Mouse (Mus musculus): ENCODE data around the gene Ddit4.
"Not testable (repeated sequence)": the region's sequence is repeated elsewhere in the genome, so short reads cannot be mapped to it uniquely, and the experiment has no call there.

Gene Ddit4

DNA sequence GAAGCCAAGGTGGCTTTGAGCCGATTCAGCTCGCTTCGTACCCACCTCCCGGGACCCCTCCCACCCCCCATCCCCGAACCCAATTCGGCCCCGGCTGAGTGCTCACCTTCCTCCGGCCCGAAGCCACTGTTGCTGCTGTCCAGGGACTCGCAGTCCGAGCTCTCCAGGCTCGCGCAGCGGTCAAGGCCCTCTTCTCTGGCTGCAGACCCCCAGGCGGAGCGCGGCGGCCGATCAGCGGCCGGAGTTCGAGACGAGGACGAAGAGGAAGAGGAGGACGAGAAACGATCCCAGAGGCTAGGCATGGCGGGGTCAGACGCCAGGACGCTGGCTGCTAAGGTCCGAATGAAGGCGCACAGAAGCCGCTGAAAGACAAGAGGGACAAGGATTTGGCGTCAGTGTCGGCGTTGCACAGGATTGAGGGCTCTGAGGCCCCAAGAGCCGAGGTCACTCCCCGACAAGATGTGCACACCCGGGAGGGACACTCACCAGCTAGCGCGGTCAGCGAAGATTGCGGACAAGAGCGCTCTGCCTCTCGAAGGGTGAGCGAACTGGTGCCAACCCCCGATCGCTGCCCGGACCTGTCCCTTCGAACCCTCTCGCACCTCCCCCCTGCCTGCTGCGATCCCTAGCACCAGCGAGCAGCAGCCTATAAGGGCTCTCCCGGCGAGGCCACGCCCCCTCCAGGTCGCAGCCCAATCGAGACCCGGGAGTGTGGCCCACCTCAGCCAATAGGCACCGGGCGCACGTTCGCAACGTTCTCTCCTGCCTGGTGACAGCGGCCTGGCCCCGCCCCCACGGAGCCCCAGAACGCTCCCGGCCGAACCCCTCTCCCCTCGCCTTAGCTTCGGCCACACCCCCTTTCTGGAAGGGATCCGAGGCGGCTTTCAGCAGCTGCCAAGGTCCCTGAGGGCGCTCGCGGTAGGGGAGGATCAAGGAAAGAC lies at the start of gene Ddit4:
Gene Ddit4, minus strand, starts transcription at position 624 of the 941 bp plus-strand sequence.
- peak; percentile 98 for DNase-seq (ENCODE audit: low spot score)

DNA sequence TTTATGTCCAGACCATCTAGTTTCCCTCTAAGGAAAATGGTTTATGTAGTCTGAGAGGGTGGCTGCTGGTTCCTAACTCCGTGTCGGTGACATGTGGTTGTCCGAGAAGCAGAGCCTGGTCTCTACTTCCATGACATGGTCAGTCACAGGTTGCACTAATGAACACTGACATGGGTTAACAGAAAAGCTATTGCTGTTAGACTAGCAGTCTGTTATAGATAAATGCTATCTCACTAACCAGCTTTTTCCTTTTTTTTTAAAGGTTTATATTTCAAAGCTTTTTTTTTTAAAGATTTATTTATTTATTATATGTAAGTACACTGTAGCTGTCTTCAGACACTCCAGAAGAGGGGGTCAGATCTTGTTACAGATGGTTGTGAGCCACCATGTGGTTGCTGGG lies 47.4 kb upstream of the Ddit4 start:
- DNase-seq (ENCODE audit: low spot score), result no peak

DNA sequence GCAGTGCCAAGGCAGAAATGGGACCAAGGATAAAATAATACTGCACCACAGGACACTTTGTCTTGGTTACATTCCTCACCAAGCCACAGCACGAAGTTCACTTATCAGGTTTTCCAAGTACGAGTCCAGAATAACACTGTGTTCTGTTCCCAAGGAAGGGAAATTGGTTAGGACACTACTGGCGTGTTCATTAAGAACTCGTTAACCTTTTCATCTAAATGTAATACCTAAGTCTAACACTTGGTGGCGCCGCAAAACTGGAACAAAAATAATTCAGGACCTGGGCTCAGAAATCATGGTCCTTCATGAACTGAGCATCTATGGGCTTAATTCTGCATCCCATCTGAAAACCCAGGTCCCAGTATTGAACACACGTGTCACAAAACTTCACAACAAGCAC lies 46.0 kb upstream of the Ddit4 start:
- DNase-seq (ENCODE audit: low spot score), result peak; percentile 56

DNA sequence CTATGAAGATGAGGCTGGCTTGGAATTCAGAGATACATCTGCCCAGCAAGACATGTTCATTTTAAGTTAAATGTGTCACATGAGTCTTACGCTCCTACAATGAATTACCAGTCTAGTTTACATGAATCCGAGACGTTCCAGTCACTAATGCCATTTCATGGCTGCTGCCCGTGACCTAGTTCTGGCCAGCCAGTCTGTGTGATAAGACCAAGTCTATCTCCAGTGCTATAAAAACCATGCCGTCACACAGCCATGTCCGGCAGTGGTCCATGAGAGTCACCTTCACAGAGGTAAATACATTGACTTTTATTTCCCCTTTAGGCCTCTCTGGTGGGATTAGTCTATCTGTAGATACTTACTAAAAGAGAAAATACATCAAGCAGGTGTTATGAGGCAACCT lies 44.3 kb upstream of the Ddit4 start:
- no peak for DNase-seq (ENCODE audit: low spot score)

GRCm38 (mm10) chr10:59993813-59994212 lies 42.2 kb upstream of the Ddit4 start:
- not testable (repeated sequence) for DNase-seq (ENCODE audit: low spot score)

DNA sequence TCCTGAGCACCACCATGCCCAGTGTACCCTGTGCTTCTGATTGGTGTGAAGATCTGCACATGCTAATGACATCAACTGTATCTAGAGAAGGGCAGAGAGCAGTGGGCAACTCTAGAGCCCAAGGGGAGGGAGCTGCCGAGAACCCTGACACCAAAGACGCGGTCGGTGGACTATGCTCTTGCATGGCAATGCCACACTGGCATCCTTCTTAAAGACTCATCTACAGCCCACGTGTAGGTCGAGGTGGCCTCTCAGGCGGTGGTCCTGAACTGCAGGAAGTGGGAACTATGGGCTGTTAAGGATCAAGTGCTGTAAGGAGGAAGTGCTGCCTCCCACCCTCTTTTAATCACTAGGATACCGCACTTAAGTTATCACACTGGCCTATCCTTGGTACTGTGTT lies 40.4 kb upstream of the Ddit4 start:
- no peak for DNase-seq (ENCODE audit: low spot score)

GRCm38 (mm10) chr10:59991262-59991880 lies 39.7 kb upstream of the Ddit4 start:
- DNase-seq (ENCODE audit: low spot score), result no peak

DNA sequence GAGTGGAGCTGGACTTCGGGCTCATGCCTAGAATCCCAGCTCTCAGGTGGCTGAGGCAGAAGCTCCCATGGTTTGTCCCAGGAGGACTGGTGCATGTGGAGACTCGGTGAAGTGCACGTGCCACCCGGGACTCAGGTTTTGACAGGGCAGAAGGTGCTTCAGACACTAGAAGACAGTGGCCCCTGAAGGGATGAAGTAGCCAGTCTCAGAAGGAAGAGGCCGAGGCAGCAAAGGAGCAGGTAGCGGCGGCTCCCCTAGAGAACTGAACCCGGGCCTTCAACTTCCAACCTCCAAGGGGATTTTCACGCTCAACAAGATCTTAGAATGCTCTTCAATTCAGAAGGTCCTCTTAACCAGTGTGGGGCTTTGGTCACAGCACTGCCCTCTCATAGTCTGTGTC lies 38.8 kb upstream of the Ddit4 start:
- DNase-seq (ENCODE audit: low spot score), result no peak

DNA sequence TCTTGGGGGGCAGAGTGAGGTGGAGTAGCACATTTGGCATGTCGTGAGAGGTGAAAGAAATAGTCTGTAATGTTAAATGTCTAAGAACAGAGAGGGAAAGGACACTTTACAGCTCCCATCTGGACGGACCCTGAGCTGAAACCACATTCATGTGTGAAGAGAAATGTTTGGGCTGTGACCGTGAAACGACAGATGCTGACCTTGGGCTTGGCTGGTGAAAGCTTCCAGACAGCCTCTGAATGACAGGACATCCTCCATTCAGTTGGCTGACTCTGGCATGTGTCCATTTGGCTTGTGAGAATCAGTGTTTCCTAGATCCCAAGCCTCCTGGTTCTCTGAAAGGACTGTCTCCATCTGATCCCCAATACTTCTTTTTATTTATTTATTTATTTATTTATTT lies 36.4 kb upstream of the Ddit4 start:
- no peak for DNase-seq (ENCODE audit: low spot score)

GRCm38 (mm10) chr10:59982379-59982873 lies 30.8 kb upstream of the Ddit4 start:
- DNase-seq (ENCODE audit: low spot score), result no peak

DNA sequence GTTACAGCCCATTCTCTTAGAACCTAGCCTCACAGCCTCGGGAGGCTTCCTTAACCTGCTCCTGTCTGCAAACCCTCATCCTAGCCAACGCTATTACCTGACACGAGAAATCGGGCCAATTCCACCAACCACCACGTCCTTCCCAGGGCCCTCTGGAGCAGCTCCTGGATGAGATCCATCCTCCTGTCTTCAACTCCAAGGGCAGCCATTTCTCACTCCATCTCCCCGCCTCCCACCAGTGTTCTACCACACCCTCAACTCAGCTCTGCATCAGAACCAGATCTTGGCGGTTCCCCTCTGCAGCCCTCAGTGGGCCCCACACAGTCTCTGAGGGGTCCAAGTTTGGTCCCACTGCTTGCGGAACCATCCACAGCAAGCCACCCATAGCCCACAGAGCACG lies 30.2 kb upstream of the Ddit4 start:
- DNase-seq (ENCODE audit: low spot score), result no peak

GRCm38 (mm10) chr10:59981336-59981735 lies 29.7 kb upstream of the Ddit4 start:
- DNase-seq (ENCODE audit: low spot score), result no peak

DNA sequence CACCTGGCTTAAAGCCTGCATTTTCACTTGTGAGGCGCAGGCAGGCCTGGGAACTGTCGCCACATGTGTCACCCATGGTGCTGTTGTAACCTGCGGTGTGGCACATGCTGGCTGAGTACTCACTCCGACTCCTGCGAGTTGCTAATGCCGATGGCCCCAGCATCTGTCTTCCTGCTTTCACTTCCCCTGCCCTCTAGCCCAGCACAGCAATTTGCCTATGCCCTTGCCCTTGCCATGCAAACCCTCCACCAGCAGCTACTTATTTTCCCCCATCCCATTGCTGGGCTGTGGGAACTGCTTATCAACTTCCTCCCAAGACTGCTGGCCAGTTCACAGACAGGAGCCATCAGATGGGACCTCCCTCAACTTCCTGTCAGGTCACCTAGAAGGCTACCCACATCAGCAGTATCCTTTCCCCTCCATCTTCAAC lies 29.2 kb upstream of the Ddit4 start:
- DNase-seq (ENCODE audit: low spot score), result no peak

DNA sequence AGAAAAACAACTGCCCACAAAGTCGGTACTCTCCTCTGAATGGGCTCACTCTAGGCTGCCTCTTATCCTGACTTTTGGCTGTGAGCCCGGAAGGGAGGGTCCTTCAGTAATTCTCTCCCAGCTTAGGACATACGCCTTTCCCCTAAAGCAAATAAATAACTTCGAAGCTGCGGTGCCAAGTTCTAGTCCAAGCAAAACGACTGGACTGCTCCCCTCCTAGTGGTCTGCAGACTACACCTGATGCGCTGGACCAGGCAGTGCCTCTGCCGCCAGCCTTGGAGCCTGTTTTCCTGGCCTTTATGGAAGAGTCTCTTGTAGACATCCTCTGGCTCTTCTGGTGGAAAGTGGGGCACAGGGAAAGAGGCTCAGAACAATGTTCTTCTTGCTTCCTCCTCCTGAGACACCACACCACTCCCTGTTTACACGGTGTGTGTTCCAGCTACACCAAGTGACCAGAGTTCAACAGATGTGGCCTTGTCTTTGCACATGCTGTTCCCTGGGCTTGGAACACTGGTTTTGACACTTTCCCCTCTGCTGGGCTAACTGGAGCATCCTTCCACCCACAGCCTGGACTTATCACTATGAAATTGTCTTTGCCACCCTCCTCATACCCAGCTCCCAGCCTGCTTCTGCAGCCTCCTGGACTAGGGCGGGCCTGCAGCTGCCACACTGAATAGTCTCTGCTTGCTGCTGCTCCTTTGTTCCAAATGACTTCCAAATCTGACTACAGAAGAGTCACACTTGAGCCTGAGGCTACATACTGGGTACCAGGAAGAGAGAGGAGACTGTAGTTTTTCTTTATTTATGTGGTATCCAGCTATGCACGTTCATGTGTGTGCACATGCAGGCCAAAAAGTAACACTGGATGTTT lies 27.5 kb upstream of the Ddit4 start:
- peak; percentile 81 for DNase-seq (ENCODE audit: low spot score)

DNA sequence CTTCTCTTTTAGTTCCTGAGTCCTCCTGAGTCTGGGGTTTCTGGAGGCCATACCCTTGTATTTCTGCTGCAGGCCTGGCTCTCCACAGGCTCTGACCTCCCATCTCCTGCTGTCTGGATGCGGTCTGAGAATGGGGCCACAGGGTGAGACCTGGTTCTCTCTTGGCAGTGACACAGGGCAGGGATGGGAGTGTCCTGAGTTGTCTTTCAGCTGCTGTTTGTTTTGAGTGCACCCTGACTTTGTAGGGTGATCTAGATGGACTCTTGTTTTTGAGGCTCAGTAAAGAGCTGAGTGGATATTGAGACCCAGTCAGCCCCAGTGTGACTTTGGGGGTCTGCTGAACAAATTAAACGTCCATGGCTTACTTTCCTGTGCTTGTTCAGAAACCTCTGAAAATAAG lies 26.8 kb upstream of the Ddit4 start:
- no peak for DNase-seq (ENCODE audit: low spot score)

DNA sequence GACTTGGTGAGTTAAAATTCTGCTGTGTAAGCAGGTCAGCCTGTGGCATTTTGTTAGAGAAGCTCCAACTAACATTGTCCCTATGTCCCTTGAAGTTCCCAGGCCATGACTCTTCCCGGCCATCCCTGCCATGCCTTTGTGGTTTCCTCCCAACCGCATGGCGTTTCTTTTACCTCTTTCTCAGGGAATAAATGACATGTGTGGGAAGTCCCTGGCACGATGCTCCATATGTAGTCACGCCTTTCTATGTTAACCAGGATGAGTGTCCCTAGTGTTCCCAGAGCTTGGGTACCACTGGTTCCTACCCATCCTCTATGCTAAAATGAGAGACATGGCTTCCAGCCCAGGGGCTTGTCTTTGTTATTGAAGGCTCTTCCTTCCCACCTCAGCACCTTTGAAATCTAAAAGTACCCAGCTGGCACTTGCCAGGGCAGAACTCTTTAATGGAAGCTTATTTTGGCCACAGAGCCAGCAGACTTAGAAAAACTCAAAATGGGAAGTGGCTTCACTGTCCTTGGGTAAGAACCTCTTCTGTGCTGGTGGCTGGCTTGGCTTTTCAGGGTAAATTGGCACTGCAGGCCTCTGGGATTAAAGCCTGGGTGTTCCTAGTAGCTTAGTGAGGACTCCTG lies 26.2 kb upstream of the Ddit4 start:
- no peak for DNase-seq (ENCODE audit: low spot score)

DNA sequence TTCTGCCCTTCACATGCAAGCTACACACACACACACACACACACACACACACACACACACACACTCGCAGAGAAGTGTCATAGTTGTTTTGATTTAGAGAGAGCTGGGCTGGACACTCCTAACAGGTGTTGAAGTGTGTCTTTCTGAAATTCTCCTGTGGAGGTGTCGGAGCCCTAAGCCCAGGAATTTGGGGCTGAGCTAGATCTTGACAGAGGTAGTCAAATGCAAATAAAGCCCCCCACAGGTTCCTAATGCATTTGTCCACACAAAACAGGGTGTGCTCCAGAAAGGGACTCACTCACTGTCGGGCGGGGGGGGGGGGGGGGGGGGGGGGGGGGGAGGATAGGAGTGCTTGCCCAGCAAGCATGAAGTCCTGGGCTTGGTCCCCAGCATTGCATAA lies 25.5 kb upstream of the Ddit4 start:
- DNase-seq (ENCODE audit: low spot score), result no peak

GRCm38 (mm10) chr10:59974786-59975185 lies 23.2 kb upstream of the Ddit4 start:
- no peak for DNase-seq (ENCODE audit: low spot score)

DNA sequence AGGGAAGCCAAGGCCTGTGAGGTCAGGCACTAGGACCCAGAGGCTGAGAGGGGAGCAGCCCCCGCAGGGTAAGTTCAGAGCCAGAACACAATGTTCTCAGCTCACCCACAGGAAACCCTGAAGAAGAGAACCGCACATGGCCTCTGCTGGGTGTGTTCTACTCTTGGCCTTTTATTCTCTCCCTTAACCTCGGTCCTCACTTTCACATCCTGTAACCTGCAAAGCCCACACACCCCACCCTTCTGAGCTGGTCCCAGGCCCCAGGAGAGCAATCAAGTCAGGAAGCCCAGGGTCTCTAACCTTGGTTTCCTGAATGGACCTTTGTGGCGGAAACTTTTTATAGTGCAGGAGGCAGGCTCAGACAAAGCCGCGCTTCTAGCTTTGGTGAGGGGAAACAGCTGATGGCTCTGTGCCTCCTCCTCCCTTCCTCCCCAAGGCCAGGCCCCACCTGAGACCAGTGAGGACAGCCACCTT lies 22.6 kb upstream of the Ddit4 start:
- DNase-seq (ENCODE audit: low spot score), result peak; percentile 80

GRCm38 (mm10) chr10:59973400-59973799 lies 21.8 kb upstream of the Ddit4 start:
- DNase-seq (ENCODE audit: low spot score), result no peak

DNA sequence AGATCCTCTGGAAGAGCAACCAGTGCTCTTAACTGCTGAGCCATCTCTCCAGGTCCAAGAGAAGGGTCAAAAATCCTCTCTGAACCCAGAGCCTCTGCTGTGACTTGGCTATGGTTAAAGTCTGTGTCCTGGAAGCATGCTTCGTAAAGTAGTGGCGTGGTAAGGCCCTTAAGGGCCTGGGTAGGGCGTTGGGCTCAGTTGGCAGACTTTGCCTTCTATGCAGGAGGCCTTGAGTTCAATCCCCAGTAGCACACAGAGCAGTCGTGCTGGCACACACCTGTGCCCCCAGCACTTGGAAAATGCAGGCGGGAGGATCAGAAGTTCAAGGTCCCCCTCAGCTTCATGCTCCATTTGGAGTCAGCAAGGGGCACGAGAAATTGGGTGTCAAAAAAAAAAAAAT lies 21.4 kb upstream of the Ddit4 start:
- DNase-seq (ENCODE audit: low spot score), result no peak

GRCm38 (mm10) chr10:59972534-59972933 lies 20.9 kb upstream of the Ddit4 start:
- peak; percentile 64 for DNase-seq (ENCODE audit: low spot score)

Data from testis, postnatal 14 days (tissue).